Mouse (Mus musculus) olfactory bulb, adult 2 months (tissue): Measurements from ENCODE around the gene Taf3.

Experiments
- CTCF ChIP-seq: fragments of 200-500 bp; IDR thresholded peaks from 2 replicates; pipeline ENCODE4 v1.5.1; 2012; ENCODE audit warnings: low read depth, mild to moderate bottlenecking, low read length, moderate library complexity; ENCODE audit not compliant: insufficient read depth
- POLR2A ChIP-seq: fragments of 200-500 bp; IDR thresholded peaks from 2 replicates; pipeline ENCODE4 v1.6.1; 2012; ENCODE audit warnings: mild to moderate bottlenecking, low read depth, low read length, moderate library complexity; ENCODE audit not compliant: insufficient read depth

GRCm38 (mm10) chr2:10048461-10048860, at the start of gene Taf3:
- TF ChIP-seq CTCF (no peak), POLR2A (peak; percentile 83)
